Mouse (Mus musculus): ENCODE data around the gene Wdfy1. TPM values are rescaled to one million over a fixed set of nuclear protein-coding genes. Genes with fewer than 3 reads are reported as not detected.
A peak's percentile ranks its signal among the peaks of the same experiment; 100 is the strongest.

The Wdfy1 gene
- polyA plus RNA-seq, 1 experiment: 0.58 TPM

- H3K9me3 ChIP-seq (ENCODE audit: control insufficient read depth, low read length): no peaks in the 10 kb centered on the region; the same call in 1 of the 2 replicates
- H3K27me3 ChIP-seq (ENCODE audit: control insufficient read depth): no peaks in the 10 kb centered on the region
- H3K4me1 ChIP-seq (ENCODE audit: control insufficient read depth): no peaks in the 10 kb centered on the region
- no peaks in the 10 kb centered on the region for H3K36me3 ChIP-seq (ENCODE audit: control insufficient read depth)
- H3K4me3 ChIP-seq (replicated peaks): no peak overlapping the region
- TF ChIP-seq TAL1 (IDR thresholded peaks at IDR 0.05; ENCODE audit: low read length) (no peak), GATA1 (IDR thresholded peaks at IDR 0.05; ENCODE audit: low read length) (no peak)
Observed at GRCm38 (mm10) chr1:79797084-79797483, 21.1 kb upstream of the Wdfy1 start.

- Histone ChIP-seq H3K4me1 (ENCODE audit: control insufficient read depth) (no peaks in the 10 kb centered on the region), H3K9me3 (ENCODE audit: control insufficient read depth, low read length) (no peaks in the 10 kb centered on the region), H3K4me3 (replicated peaks) (no peak overlapping the region), H3K27me3 (ENCODE audit: control insufficient read depth) (no peaks in the 10 kb centered on the region), H3K36me3 (ENCODE audit: control insufficient read depth) (peaks cover 17% of the 10 kb centered on the region)
- TF ChIP-seq GATA1 (IDR thresholded peaks at IDR 0.05; ENCODE audit: low read length): no peak
- no peak for TF ChIP-seq TAL1 (IDR thresholded peaks at IDR 0.05; ENCODE audit: low read length)
Observed at GRCm38 (mm10) chr1:79786267-79786927, 10.5 kb upstream of the Wdfy1 start.

GRCm38 (mm10) chr1:79782433-79782832 is 6.5 kb upstream of the Wdfy1 start:
- H3K9me3 ChIP-seq (ENCODE audit: control insufficient read depth, low read length): no peaks in the 10 kb centered on the region
- H3K36me3 ChIP-seq (ENCODE audit: control insufficient read depth): peaks cover 52% of the 10 kb centered on the region
- no peaks in the 10 kb centered on the region for H3K4me1 ChIP-seq (ENCODE audit: control insufficient read depth)
- no peaks in the 10 kb centered on the region for H3K27me3 ChIP-seq (ENCODE audit: control insufficient read depth)
- no peak for TF ChIP-seq GATA1 (IDR thresholded peaks at IDR 0.05; ENCODE audit: low read length)
- H3K4me3 ChIP-seq (replicated peaks): no peak overlapping the region

GRCm38 (mm10) chr1:79778011-79778410 is 2.1 kb upstream of the Wdfy1 start:
- Histone ChIP-seq H3K36me3 (ENCODE audit: control insufficient read depth) (peaks cover 49% of the 10 kb centered on the region), H3K4me1 (ENCODE audit: control insufficient read depth) (peaks cover 10% of the 10 kb centered on the region), H3K4me3 (replicated peaks) (no peak overlapping the region), H3K9me3 (ENCODE audit: control insufficient read depth, low read length) (no peaks in the 10 kb centered on the region), H3K27me3 (ENCODE audit: control insufficient read depth) (no peaks in the 10 kb centered on the region)
- TF ChIP-seq TAL1 (IDR thresholded peaks at IDR 0.05; ENCODE audit: low read length) (no peak), GATA1 (IDR thresholded peaks at IDR 0.05; ENCODE audit: low read length) (no peak)

- Histone ChIP-seq H3K9me3 (ENCODE audit: control insufficient read depth, low read length) (no peaks in the 10 kb centered on the region), H3K4me1 (ENCODE audit: control insufficient read depth) (peaks cover 10% of the 10 kb centered on the region), H3K27me3 (ENCODE audit: control insufficient read depth) (no peaks in the 10 kb centered on the region), H3K36me3 (ENCODE audit: control insufficient read depth) (peaks cover 14% of the 10 kb centered on the region), H3K4me3 (replicated peaks) (no peak overlapping the region)
- TF ChIP-seq TAL1 (IDR thresholded peaks at IDR 0.05; ENCODE audit: low read length) (no peak), GATA1 (IDR thresholded peaks at IDR 0.05; ENCODE audit: low read length) (no peak)
Observed at GRCm38 (mm10) chr1:79774164-79774780, 1.7 kb downstream of the Wdfy1 start.

GRCm38 (mm10) chr1:79768231-79768630 is 7.7 kb downstream of the Wdfy1 start:
- H3K4me3 ChIP-seq (replicated peaks): no peak overlapping the region
- TF ChIP-seq GATA1 (IDR thresholded peaks at IDR 0.05; ENCODE audit: low read length) (no peak), TAL1 (IDR thresholded peaks at IDR 0.05; ENCODE audit: low read length) (no peak)

GRCm38 (mm10) chr1:79764483-79764882 is 11.5 kb downstream of the Wdfy1 start:
- H3K4me3 ChIP-seq (replicated peaks): no peak overlapping the region
- peaks cover 37% of the 10 kb centered on the region for H3K4me1 ChIP-seq (ENCODE audit: control insufficient read depth)
- no peak for TF ChIP-seq GATA1 (IDR thresholded peaks at IDR 0.05; ENCODE audit: low read length)
- no peak for TF ChIP-seq TAL1 (IDR thresholded peaks at IDR 0.05; ENCODE audit: low read length)
- H3K27me3 ChIP-seq (ENCODE audit: control insufficient read depth): no peaks in the 10 kb centered on the region
- no peaks in the 10 kb centered on the region for H3K36me3 ChIP-seq (ENCODE audit: control insufficient read depth)
- no peaks in the 10 kb centered on the region for H3K9me3 ChIP-seq (ENCODE audit: control insufficient read depth, low read length)

More at GRCm38 (mm10) chr1:79768231-79768630, 7.7 kb downstream of the Wdfy1 start:
- Histone ChIP-seq H3K36me3 (ENCODE audit: control insufficient read depth) (no peaks in the 10 kb centered on the region), H3K4me1 (ENCODE audit: control insufficient read depth) (peaks cover 10% of the 10 kb centered on the region), H3K9me3 (ENCODE audit: control insufficient read depth, low read length) (no peaks in the 10 kb centered on the region), H3K27me3 (ENCODE audit: control insufficient read depth) (no peaks in the 10 kb centered on the region)

- TF ChIP-seq GATA1 (IDR thresholded peaks at IDR 0.05; ENCODE audit: low read length): no peak
- TF ChIP-seq TAL1 (IDR thresholded peaks at IDR 0.05; ENCODE audit: low read length): no peak
Observed at GRCm38 (mm10) chr1:79764031-79764430, 11.9 kb downstream of the Wdfy1 start.

GRCm38 (mm10) chr1:79762282-79763250 is 13.4 kb downstream of the Wdfy1 start:
- no peaks in the 10 kb centered on the region for H3K27me3 ChIP-seq (ENCODE audit: control insufficient read depth)
- no peaks in the 10 kb centered on the region for H3K9me3 ChIP-seq (ENCODE audit: control insufficient read depth, low read length)
- H3K4me1 ChIP-seq (ENCODE audit: control insufficient read depth): peaks cover 37% of the 10 kb centered on the region
- H3K36me3 ChIP-seq (ENCODE audit: control insufficient read depth): no peaks in the 10 kb centered on the region
- TF ChIP-seq GATA1 (IDR thresholded peaks at IDR 0.05; ENCODE audit: low read length) (no peak), TAL1 (IDR thresholded peaks at IDR 0.05; ENCODE audit: low read length) (no peak)
- peak overlapping the region; percentile 72 for H3K4me3 ChIP-seq (replicated peaks)

More at GRCm38 (mm10) chr1:79764031-79764430, 11.9 kb downstream of the Wdfy1 start:
- Histone ChIP-seq H3K4me1 (ENCODE audit: control insufficient read depth) (peaks cover 37% of the 10 kb centered on the region), H3K27me3 (ENCODE audit: control insufficient read depth) (no peaks in the 10 kb centered on the region), H3K4me3 (replicated peaks) (no peak overlapping the region), H3K36me3 (ENCODE audit: control insufficient read depth) (no peaks in the 10 kb centered on the region), H3K9me3 (ENCODE audit: control insufficient read depth, low read length) (no peaks in the 10 kb centered on the region)
